Mouse (Mus musculus): ENCODE measurements around the gene Hist1h2bl.
"Not testable (repeated sequence)": the region's sequence is repeated elsewhere in the genome, so short reads cannot be mapped to it uniquely, and the experiment has no call there.

DNA sequence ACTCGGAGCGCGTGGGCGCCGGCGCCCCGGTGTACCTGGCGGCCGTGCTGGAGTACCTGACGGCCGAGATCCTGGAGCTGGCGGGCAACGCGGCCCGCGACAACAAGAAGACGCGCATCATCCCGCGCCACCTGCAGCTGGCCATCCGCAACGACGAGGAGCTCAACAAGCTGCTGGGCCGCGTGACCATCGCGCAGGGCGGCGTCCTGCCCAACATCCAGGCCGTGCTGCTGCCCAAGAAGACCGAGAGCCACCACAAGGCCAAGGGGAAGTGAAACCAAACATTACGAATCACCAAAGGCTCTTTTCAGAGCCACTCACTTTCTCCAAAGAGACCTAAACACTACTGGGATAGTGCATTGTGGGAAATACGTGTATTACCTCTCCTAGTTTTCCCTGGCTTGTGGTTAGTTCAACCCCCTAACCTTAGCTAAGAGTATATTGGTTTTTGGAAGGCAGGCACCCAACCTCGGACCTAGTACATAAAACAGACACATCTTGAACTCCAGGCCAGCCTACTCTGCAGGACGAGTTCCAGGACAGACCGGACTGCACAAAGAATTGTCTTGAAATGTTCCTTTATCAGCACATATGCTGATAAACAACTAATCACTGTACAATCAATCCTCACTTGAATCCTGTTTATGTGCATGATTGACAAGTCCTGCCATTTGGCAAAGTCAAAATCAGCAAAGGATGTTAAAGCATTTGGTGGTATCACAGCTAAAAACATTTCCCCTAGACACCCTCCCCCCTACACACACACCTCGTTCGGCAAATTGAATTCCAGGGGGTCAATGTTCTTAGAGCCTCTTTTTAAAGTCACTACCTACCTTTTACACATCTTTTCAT, 823 bp upstream of the Hist1h2bl start:
- TF ChIP-seq CTCF (IDR thresholded peaks at IDR 0.05; ENCODE audit: low read depth, low read length); TAL1 (conservative IDR thresholded peaks at IDR 0.05; ENCODE audit: low read depth, low read length); GATA1 (IDR thresholded peaks at IDR 0.05; ENCODE audit: borderline replicate concordance, low read length): not testable (repeated sequence)

Data from G1E (cell line).